Mouse (Mus musculus) neutrophil, adult 5-6 weeks (primary cell): ENCODE measurements at regions not wholly inside any gene's neighbourhood (a gene's known extent, or its start where the extent isn't known, plus 50 kb on each side); places are given as distances from the start of the nearest gene placed in this dataset.

ENCODE experiments used
- ATAC-seq: fragments of 151-379, 151-347 bp; 2 replicates; pipeline ENCODE4 v1.8.0; 2017; ENCODE audit warnings: mild to moderate bottlenecking, moderate TSS enrichment; ENCODE audit not compliant: insufficient number of reproducible peaks, poor library complexity, low FRiP score, severe bottlenecking; ENCODE audit errors: extremely low read depth

- ATAC-seq, result no peak
Measured at GRCm38 (mm10) chr6:94921741-94922140, 195.3 kb upstream of the Kbtbd8 start.

GRCm38 (mm10) chr6:94920770-94921169, 196.3 kb upstream of the Kbtbd8 start:
- no peak for ATAC-seq

DNA sequence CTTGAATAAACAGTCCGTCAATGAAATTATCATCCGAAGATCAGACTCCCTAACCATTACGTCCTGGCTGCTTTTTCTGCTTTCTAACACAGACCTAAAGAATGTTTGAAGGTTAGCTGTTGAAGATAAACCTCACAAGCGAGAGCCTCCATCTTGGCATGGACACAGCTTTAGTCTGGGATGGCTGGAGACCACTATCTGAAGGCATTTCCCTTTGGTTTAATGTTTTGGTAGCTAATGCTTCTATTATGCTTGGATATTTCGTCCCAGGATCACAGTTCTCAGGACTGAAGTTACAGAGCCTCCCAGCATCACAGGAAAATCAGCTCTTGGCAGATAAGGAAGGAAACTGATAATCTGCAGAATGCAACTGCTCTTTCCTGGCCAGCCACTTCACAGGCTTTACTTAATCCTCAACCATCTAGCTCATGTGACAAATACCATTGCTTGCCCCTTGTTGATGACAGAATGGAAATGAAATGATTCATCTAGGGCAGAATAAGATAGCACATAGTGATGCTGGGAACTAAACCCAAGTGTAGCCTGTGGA, 197.8 kb upstream of the Kbtbd8 start:
- ATAC-seq, result no peak

- no peak for ATAC-seq
Measured at GRCm38 (mm10) chr6:94915842-94916620, 201.0 kb upstream of the Kbtbd8 start.

DNA sequence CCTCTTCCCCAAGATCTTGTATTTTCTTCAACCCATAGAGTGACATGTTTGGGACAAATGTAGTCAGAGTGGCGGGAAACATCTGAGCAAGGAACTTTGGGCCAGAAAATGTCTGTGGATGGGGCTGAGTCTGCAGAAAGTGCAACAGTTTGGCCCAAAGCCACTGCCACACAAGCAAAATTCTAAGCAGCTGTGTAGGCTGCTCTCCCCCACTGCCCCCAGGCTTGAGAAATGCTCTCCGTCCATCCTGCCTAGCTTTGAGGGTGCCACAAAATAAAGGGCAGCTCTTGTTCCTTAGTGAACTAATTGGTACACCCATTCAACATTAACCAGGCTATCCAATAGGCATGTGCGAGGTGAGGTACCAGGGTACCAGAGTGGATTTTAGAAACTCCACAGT, 205.2 kb upstream of the Kbtbd8 start:
- no peak for ATAC-seq

DNA sequence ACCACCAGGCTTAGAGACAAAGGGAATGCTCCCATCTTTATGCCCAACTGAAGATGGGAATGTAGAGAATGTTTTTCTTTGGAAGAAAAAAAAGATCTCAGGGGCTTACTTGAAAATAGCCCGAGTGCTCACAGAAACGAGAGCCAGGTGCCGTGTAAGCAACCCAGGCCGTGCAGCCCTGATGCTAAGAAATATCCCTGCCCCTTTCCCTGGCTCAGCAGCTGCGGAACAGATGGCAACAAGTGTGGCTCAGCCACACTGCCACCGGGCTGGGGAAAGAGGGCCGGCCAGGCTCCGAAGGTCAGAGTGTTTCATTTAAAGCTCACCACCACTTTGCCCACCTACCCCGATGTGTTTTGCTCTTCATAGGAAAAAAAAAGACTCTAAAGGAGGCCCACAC, 205.7 kb upstream of the Kbtbd8 start:
- ATAC-seq, result no peak

- ATAC-seq, result no peak
Measured at GRCm38 (mm10) chr6:94900862-94901261, 200.9 kb upstream of the Lrig1 start.

- no peak for ATAC-seq
Measured at GRCm38 (mm10) chr6:94898881-94899280, 198.9 kb upstream of the Lrig1 start.

- no peak for ATAC-seq
Measured at GRCm38 (mm10) chr6:94890165-94890564, 190.2 kb upstream of the Lrig1 start.

- ATAC-seq, result no peak
Measured at GRCm38 (mm10) chr6:94889271-94889670, 189.3 kb upstream of the Lrig1 start.

DNA sequence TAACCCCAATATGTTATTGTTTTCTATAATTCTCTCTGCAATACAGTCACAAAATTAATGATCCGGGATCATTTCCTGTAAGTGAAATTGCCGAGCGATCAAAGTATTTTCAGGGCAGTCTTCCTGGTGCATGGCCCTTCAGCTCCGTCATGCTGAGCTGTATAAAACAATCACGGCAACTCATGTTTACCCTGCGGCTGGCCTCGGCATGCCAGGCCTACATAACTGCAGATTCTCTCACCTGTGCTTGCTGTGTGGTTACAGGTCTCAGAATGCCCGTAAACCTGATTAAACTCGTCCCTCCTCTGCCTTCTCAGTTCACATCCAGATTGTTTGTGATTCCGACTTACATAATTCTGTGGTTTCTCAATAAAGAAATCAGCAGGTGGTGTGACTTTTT, 181.2 kb upstream of the Lrig1 start:
- ATAC-seq, result no peak

GRCm38 (mm10) chr6:94875841-94876240, 175.9 kb upstream of the Lrig1 start:
- ATAC-seq, result no peak

DNA sequence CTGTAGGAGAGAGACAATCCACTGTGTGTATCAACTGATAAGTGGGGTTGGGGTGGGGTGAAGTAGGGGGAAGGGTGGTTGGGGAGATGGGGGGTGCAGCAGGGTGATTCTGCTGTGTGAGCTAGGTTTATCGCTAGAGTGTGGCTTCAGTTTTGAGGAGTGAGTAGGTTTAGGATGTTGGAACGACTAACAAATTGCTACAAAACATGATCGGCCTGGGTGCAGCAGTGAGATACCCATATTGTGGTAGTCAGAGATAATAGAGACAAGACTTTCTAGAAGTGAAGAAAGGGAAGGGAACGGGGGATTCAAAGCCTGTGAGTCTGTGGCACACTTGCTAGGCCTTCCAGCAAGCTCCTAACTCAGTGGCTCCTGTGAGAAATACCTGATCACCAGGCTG, 175.1 kb upstream of the Lrig1 start:
- ATAC-seq, result no peak

- no peak for ATAC-seq
Measured at GRCm38 (mm10) chr6:94874415-94874814, 174.5 kb upstream of the Lrig1 start.

DNA sequence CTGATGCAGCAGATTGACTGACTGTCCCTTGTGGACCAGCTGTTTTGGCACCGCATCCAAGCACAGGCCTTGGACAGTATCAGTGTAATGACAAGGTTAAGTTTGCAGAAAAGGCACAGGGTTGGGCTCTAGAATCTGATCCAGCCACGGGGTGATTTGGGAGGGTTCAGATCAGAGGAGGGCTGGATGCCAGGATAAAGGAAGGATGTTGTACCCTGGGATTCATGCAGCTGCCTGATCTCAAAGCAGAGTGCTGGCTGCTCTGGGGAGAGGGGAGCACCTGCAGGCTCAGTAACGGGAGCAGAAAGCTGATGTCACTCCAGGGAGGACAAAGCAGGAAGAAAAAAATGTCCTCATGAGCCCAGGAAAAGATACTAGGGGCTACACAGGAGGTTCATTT, 168.0 kb upstream of the Lrig1 start:
- no peak for ATAC-seq

GRCm38 (mm10) chr6:94865498-94865897, 165.5 kb upstream of the Lrig1 start:
- ATAC-seq, result no peak

GRCm38 (mm10) chr6:94858121-94858621, 158.2 kb upstream of the Lrig1 start:
- peak; percentile 62 for ATAC-seq

- no peak for ATAC-seq
Measured at GRCm38 (mm10) chr6:94850121-94850520, 150.2 kb upstream of the Lrig1 start.

- ATAC-seq, result no peak
Measured at GRCm38 (mm10) chr6:94849533-94849932, 149.6 kb upstream of the Lrig1 start.

GRCm38 (mm10) chr6:94848437-94848836, 148.5 kb upstream of the Lrig1 start:
- no peak for ATAC-seq

GRCm38 (mm10) chr6:94845821-94846220, 145.9 kb upstream of the Lrig1 start:
- ATAC-seq, result no peak
